Mouse (Mus musculus) CD4-positive, CD25-positive, alpha-beta regulatory T cell, adult 2 months (primary cell): Measurements from ENCODE around the gene Cse1l.
A peak's percentile ranks its signal among the peaks of the same experiment; 100 is the strongest.

Experiments used
- DNase-seq: peaks from one replicate; pipeline ENCODE4 v3.0.0-alpha.2; 2012; ENCODE audit warnings: low read depth, low spot score

Cse1l gene

DNA sequence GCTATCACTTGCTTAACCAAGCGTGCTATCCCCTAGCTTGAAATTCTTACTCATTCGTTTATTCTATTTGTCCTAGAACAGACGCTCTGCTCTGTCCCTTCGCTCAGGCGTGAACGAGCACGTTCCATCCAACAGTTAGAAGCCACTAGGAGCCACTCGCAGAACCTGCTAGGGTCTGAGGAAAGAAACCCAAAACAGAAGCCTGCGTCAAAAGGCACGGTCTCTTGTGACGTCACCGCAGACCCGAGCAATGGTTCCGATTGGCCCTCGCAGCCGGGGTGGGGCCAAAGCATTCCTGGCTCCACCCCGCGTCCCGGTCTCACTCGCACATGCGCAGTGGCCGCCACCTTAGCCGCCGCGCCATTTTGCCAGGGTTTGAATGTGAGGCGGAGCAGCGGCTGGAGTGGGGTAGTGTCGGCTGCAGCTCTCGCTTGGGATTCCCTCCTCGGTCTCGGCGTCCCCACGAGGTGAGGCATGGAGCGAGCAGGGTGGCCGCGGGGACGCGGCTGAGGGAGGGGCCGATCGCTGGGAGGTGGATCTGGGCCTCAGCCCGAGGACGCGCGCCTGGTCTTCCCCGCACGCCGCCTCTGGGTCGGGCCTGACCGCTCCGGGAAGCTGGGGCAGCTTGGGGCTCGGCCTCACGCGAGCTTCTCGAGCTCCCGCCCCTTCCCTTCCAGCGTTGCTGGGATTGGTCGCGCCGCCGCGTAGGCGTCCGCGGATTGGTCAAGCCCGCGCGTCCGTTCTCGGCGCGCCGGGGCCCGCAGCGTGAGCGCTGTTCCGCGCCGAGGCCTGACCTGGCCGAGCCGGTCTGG is at the start of gene Cse1l:
Gene Cse1l (plus strand): TSS at position 330 of the 812 bp plus-strand sequence.
- DNase-seq = peak; percentile 99

DNA sequence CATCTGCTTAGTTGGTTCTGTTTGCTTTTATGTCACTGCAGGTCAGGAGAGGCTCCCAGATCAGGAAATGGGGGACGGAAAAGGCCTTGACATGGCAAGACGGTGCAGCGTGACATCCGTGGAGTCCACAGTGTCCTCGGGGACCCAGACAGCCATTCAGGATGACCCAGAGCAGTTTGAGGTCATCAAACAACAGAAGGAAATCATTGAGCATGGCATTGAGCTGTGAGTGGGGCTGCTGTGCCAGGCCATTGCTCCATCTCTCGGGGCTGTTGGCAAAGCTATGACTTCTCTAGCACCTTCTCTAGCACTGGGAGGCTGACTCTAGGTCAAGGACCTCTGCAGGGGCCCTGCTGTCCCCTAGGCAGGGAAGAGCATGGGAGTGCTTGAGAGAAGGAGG is 49.5 kb upstream of the Cse1l start:
- DNase-seq = no peak

DNA sequence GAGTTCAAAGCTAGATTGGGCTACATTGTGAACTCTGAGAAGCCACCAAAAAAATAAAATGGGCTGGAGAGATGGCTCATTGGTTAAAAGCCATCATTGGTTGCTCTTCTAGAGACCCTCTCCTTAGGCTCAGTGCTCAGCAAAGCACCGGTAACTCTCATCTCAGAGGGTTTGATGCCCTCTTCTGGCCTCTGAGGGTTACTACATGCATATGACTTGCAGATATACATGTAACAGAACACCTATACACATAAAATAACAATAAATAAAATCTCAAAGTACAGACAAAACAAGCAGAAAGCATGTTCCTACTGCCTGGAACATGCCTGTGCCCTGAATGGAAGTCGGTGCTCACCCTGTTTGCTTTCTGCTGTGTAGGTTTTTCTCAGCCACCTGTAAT is 48.7 kb upstream of the Cse1l start:
- DNase-seq = peak; percentile 39

DNA sequence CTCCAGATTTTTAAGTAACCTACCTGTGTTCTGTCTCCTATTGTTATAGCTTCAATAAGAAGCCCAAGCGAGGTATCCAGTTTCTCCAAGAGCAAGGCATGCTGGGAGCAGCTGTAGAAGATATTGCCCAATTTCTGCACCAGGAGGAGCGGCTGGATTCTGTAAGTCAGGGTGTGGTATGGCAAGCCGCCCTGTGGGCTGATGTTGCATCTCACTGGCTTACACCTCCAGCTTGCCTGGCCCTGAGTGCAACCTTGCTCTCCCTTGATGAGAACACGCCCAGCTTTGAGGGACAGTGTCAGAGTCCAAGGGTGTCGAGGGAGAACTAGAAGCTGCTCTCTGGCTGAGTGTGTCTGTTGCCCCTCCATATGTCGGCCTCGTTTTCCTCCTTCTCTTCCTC is 46.6 kb upstream of the Cse1l start:
- no peak for DNase-seq

DNA sequence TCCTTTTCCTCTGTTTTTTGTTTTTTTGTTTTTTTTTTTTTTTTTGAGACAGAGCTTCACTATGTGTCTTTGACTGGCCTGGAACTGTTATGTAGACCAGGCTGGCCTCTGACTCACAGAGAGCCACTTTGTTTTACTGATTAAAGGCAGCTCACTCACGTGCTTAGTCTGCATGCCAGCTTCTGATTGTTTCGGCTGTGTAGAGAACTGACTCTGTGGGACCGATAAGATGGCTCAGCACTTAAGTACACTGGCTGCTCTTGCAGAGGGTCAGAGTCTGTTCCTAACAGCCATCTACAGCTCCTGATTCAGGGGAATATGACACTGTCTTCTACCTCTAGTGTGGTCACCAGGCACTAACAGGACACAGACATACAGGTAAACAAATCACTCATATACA is 43.3 kb upstream of the Cse1l start:
- DNase-seq = no peak

DNA sequence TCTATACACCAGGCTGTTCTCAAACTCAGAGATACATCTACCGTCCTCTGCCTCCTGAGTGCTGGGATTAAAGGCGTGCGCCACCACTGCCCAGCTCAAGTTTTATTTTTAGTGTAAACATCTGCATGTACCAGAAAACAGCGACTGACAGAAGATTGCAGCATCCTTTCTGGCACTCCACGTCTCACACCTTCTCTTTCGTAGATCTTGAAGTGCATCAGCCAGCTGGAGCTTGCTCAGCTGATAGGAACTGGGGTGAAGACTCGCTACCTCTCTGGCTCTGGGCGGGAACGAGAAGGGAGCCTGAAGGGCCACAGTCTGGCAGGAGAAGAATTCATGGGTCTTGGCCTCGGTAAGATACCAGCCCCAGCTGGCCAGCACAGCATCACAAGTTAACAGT is 40.4 kb upstream of the Cse1l start:
- DNase-seq = no peak

DNA sequence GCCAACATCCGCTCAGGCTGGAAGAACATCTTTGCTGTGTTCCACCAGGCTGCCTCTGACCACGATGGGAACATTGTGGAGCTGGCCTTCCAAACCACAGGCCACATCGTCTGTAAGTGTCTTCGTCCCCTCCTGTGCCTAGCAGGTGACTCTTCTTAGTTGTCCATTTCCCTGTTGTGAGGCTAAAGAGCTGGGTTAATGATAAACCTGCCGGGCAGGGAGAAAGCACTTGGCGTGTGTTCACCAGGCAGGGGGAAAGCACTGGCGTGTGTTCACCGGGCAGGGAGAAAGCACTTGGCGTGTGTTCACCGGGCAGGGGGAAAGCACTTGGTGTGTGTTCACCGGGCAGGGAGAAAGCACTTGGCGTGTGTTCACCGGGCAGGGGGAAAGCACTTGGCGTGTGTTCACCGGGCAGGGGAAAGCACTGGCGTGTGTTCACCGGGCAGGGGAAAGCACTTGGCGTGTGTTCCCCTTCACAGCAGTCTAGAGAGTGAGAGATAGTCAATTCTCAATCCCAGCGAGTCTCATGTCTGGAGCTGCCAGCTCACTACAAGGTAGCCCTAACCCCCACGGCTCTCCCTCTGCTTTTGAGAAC is 35.5 kb upstream of the Cse1l start:
- DNase-seq = no peak

GRCm38 (mm10) chr2:166870899-166871298 is 34.9 kb upstream of the Cse1l start:
- DNase-seq = no peak

DNA sequence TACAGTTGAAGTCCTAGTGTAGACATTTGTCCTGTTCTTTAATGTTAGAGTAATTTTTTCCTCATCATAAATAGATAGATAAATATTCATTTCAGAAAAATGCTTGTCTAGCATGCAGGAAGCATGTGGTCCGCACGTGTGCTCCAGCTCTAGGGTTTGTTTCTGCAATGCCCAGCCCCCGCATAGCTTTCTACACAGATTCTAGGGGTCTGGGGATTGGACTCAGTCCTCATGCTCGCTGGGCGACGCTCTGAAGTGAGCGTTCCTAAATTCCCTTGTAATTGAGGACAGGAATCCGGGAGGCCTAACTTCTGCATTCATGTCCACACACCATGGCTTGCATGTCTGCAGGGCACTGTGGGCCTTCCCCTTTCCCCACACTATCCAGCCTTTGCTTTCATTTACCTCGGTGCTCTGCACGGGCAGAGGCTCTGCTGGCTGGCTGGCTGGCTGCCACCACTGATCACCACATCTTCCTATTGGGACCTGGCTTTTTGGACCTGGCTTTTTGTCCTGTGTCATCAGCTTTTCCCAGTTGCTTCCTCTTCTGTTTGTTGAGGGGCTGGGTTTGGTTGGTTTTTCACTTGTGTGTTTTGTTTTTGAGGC is 31.1 kb upstream of the Cse1l start:
- DNase-seq = no peak

DNA sequence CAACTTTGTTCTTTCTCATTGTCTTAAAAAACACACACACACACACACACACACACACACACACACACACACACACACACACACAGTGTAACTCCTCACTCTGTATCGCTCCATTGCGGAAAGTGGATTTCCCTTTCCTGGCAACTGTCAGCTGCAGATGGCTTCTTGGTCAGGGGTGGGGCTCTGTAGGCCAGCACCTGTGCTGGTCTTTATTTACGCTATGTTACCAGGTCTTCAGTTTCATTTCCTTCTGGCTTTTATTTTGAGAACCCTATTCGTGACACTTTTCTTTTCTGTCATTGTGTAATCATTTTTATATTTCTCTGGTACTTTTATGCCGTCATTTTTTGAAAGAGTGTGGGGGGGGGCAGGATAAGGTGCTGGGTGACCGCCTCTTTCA is 30.3 kb upstream of the Cse1l start:
- DNase-seq = no peak

GRCm38 (mm10) chr2:166876331-166876730 is 29.5 kb upstream of the Cse1l start:
- DNase-seq = no peak

DNA sequence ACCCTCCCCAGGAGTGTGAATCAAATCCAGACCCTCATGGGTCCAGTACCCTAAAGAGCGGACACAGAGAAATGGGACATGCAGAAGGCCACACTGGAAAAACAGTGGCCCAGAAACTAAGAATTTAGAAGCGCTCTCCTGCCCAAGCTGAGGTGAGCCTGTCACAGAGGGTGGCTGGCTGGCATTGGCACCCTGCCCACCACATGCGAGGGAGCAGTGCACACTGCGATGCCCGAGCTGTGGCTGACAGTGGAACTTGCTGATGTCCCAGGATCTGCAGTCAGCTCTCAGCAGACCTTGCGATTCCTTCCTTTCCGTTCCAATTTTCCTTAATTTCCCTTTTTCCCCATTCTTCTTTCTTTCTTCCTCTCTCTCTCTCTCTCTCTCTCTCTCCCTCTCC is 20.8 kb upstream of the Cse1l start:
- no peak for DNase-seq

- no peak for DNase-seq
Observed at GRCm38 (mm10) chr2:166885619-166886018, 20.2 kb upstream of the Cse1l start.

DNA sequence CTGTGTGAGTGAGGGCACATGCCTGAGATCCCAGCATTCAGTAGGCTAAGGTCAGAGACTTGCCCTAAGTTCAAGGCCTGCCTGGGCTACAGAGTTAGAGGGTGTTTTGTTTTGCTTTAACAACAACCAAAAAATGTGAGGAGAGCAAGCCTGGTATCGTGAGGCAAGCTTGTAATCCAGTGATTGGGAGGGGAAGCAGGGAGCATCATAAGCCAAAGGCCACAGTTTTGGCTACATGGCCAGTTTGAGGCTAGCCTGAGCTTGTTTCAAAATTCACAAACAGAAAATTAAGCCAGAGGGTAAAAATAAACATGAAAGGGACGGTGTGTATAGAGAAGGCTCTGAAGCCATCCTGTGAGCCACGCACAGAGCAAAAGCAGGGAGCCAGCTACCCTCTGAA is 19.6 kb upstream of the Cse1l start:
- DNase-seq = no peak

GRCm38 (mm10) chr2:166887816-166888215 is 18.0 kb upstream of the Cse1l start:
- peak; percentile 40 for DNase-seq

DNA sequence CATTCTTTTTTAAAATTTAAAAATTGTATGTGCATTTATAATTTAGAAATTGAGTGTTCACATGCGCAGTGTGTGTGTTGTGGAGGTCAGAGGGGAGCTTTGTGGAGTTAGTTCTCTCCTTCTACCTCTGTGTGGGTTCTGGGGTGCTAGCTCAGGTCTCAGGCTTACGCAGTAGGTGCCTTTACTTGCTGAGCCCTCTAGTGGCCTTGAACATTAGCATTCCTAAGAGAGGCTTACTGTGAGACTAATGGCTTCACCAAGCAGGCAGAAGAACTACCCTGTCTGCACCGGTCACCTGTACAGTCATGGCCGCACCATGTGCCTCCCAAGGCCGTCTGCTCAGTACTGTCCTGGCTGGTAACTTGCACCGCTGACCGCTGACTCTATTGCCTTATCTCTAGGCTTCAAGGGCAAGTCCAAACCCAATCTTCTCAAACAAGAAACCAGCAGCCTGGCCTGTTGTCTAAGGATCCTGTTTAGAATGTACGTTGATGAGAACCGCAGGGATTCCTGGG is 14.4 kb upstream of the Cse1l start:
- DNase-seq = no peak

- DNase-seq = no peak
Observed at GRCm38 (mm10) chr2:166892158-166892680, 13.6 kb upstream of the Cse1l start.

DNA sequence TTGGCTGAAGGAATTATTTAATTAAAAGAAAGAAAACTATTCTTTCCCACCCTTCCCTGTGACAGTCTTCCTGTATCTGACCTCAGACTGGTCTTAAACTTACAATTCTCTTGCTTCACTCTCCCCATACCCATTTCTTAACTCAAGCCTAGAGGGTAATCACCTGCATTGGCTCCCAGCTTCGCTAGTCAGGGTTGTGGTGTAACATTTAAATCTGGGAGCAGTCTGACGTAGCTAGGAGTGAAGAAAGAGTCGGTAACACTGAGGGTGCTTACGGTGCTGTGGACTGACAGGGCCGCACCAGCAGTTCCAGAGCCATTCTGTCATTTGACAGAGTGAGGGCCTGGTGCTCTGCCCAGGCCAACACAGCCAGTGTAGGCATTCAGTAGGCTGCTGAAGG is 12.8 kb upstream of the Cse1l start:
- no peak for DNase-seq

DNA sequence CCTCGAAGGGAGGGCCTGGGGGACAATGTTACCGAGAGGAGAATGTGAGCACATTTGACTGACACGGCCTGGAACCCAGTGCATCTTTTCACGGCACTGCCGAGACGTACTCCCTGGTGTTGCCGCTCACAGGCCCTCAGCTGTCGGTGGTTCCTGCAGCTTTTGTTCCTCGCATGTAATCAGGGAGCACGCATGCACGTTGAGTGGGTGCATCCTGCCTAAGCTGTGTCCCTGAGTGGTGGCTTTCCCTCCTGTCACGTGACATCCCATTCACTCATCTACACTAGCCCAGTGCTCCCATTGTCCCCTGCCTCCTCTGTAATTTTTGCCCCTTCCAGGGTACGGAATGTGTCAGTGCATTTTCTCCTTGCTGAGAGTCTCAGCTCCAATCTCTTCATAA is 9.5 kb upstream of the Cse1l start:
- DNase-seq = no peak

- DNase-seq = no peak
Observed at GRCm38 (mm10) chr2:166896974-166897373, 8.9 kb upstream of the Cse1l start.

- DNase-seq = no peak
Observed at GRCm38 (mm10) chr2:166899161-166899560, 6.7 kb upstream of the Cse1l start.

DNA sequence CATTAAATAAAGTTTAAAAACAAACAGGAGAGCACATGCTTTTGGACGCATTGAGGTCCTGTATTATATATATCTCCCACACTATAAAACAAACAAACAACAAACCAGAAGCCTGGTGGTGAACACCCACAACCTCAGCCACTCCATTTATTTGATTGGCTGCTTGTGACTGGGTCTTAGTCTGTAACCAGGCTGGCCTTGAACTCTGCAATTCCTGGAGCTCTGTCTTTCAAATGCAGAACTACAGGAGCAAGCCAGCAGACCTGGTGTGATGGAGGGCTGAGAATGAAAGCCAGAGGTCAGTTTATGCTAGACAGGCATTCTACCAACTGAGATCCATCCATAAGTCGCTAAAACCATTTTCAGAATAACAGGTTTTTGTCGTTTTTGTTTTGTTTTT is 6.1 kb upstream of the Cse1l start:
- no peak for DNase-seq
